Mouse (Mus musculus) layer of hippocampus, adult 2 months (tissue): Measurements from ENCODE around the gene Krt6b. TPM values are rescaled to one million over a fixed set of nuclear protein-coding genes. Genes with fewer than 3 reads are reported as not detected.

Source experiments
- DNase-seq, 2 experiments: peaks; one replicate each; pipeline ENCODE4 v3.0.0; 2022; ENCODE audit warnings: low spot score in 2 of 2
- H3K27ac ChIP-seq: fragments of 200-600 bp; 2 replicates; pipeline ENCODE4 v1.8.1; 2022
- H3K4me3 ChIP-seq: fragments of 200-600 bp; 2 replicates; pipeline ENCODE4 v1.8.1; 2022; ENCODE audit warnings: mild to moderate bottlenecking
- CTCF ChIP-seq: fragments of 200-600 bp; conservative IDR thresholded peaks from 2 replicates; pipeline ENCODE4 v1.8.1; 2022; ENCODE audit warnings: antibody characterized with exemption, mild to moderate bottlenecking, moderate library complexity
- microRNA-seq, 2 experiments: library from miRNA; unstranded; fragments of <30 nt; microRNA quantifications; one replicate each; pipeline ENCODE4 v1.2.0; 2021
- total RNA-seq, 2 experiments: library from RNA; stranded (reverse); gene quantifications; 2 replicates each; pipeline ENCODE4 v1.2.3; 2021

Gene Krt6b
- total RNA-seq, 2 experiments from 2014 or later, result not detected

DNA sequence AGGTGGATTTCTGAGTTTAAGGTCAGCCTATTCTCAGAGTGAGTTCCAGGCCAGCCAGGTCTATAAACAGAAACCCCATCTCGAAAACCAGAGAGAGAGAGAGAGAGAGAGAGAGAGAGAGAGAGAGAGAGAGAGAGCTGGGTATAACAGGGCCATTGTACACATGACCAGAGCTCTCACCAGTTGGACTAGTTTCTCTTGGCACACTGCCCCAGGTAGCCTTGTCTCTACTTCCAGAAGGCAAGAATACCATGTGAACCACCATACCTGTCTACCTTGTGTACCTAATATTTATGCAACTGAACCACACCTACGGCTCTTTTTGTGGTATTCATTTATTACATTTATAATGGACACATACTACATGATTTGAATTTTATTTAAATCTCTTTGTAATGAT lies 8.1 kb upstream of the Krt6b start:
- TF ChIP-seq CTCF, result no peak
- no peak for DNase-seq
- Histone ChIP-seq H3K27ac (no peak overlapping the region), H3K4me3 (no peak overlapping the region)

DNA sequence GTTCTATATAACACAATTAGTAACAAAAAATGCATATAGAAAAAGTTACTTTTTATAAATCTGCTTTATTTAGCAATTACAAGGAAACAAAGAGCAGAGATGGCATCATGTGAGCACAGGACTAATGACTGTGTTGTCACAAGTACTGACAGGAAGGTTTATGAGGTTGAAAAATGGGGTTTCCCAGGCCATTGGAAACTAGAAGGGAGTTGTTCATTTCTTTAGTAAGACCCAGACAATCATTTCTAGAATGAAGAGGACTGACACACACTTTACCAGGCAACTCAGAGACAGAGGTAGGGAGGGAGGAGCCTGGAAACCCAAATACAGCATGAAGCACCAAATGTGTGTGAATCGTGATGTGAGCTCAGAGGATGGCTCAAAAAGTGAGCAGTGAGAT lies 4.1 kb downstream of the Krt6b start:
- Histone ChIP-seq H3K27ac (no peak overlapping the region), H3K4me3 (no peak overlapping the region)
- no peak for TF ChIP-seq CTCF
- DNase-seq, result no peak

DNA sequence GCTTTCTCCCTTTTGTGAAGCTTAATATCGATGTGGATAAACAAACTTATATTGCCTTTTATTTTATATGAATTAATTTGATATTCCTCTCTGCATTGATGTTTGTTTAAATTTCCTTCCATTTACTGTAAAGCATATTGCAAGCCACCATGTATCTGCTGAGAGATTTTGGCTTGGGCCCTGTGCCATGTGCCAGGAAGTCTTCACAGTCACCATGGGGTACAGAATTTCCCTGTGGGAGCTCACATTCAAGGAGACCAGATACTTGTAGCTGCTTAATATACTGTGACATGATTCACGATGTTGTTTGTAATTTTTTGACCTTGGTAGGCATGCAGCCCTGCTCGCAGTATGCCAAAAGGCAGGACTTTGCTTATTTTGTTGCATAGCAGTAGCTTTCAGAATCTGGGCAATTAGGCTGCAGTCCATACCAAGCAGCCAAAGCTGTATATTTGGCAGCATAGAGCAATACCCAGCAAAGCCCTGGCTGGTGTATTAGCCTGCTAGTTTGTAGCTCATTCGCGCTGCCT lies 27.3 kb downstream of the Krt6b start:
- no peak for TF ChIP-seq CTCF

DNA sequence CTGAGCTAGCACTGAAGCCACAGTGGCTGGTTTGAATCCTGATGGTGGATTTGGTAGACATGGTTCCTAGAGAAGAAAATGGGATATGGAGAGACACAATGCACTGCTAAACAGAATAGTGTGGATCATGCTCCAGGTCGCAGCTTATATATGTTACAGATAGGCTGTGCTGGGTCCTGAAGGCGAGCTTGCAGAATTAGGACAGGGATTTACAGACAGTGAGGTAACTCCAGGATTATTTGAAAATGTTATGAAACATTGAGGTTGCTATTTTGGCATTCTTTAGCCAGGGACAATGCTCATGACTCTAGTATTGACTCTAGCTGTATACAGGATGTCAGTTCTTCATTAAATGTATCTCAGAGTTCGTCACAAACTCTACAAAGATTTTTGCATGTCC lies 32.8 kb downstream of the Krt6b start, which contains the start of gene Gm5478:
Gene Gm5478 (minus strand): TSS at position 101 of the 400 bp plus-strand sequence.
- H3K27ac ChIP-seq, result no peak within 1 kb of the TSS
- DNase-seq, result no peak
- H3K4me3 ChIP-seq, result no peak within 1 kb of the TSS
- TF ChIP-seq CTCF, result no peak

More for the DNA sequence above, 27.3 kb downstream of the Krt6b start:
- no peak for DNase-seq
- no peak overlapping the region for H3K4me3 ChIP-seq
- no peak overlapping the region for H3K27ac ChIP-seq

DNA sequence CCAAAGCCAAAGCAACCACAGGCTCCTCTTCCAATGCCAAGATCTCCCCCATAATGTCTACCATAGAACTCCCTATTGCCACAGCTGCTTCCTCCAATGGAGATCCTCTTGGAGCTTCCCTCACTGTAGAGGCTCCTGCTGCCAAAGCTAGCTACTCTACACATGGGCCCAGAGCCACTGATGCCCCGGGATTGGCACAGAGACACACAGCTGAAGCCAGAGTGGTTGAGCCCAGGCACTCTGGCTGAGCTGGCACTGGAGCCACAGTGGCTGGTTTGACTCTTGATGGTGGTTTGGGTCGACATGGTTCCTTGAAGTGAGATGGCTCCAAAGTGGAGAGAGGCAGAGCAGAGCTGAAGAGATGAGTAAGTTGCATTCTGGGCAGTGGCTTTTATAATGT lies 52.2 kb downstream of the Krt6b start, which contains the start of gene Gm5414:
Gene Gm5414 (minus strand): TSS at position 305 of the 400 bp plus-strand sequence.
- no peak for TF ChIP-seq CTCF
- no peak for DNase-seq
- H3K4me3 ChIP-seq, result no peak within 1 kb of the TSS
- H3K27ac ChIP-seq, result no peak within 1 kb of the TSS

Small RNA genes within 50 kb of the gene (microRNA-seq; reads per million reads assigned to microRNA genes)
- gene Gm44323, result 0 reads per million in 2 experiments
- gene Gm44342, result 0 reads per million in 2 experiments
- 0 reads per million in 2 experiments for gene Gm44383
- 0 reads per million in 2 experiments for gene Gm44479

Other genes with a start within 250 kb of the Krt6b start
- under 1 TPM; 0.46 to 0.69 TPM for gene Krt87, start 241.5 kb downstream of the Krt6b start, total RNA-seq
- gene Krt88, start 232.5 kb downstream of the Krt6b start, total RNA-seq, result not detected
- gene Krt81, start 216.5 kb downstream of the Krt6b start, total RNA-seq, result not detected
- not detected for gene Krt86, start 206.8 kb downstream of the Krt6b start, total RNA-seq
- not detected for gene Krt83, start 188.8 kb downstream of the Krt6b start, total RNA-seq
- not detected for gene Gm49425, start 163.0 kb downstream of the Krt6b start, total RNA-seq
- gene Krt84, start 147.5 kb downstream of the Krt6b start, total RNA-seq, result not detected
- not detected for gene Krt82, start 129.6 kb downstream of the Krt6b start, total RNA-seq
- not detected for gene Krt90, start 117.3 kb downstream of the Krt6b start, total RNA-seq
- not detected for gene Krt75, start 106.4 kb downstream of the Krt6b start, total RNA-seq
- not detected for gene Gm5414, start 52.1 kb downstream of the Krt6b start, total RNA-seq
- gene Gm5478, start 32.9 kb downstream of the Krt6b start, total RNA-seq, result not detected
- not detected for gene Krt6a, start 14.0 kb upstream of the Krt6b start, total RNA-seq
- under 1 TPM; 0.15 to 0.47 TPM for gene Krt5, start 32.6 kb upstream of the Krt6b start, total RNA-seq
- not detected for gene Krt71, start 62.8 kb upstream of the Krt6b start, total RNA-seq
- gene Krt72, start 106.2 kb upstream of the Krt6b start, total RNA-seq, result not detected
- gene Krt73, start 122.1 kb upstream of the Krt6b start, total RNA-seq, result 1 to 10 TPM; 6.3 to 8.0 TPM
- 1 to 10 TPM; 7.0 to 8.0 TPM for gene Krt2, start 137.9 kb upstream of the Krt6b start, total RNA-seq
- gene Krt1, start 170.5 kb upstream of the Krt6b start, total RNA-seq, result 1 to 10 TPM; 1.6 to 3.9 TPM
- 10 to 100 TPM; 13.3 to 16.2 TPM for gene Krt77, start 189.4 kb upstream of the Krt6b start, total RNA-seq
- gene Krt76, start 212.6 kb upstream of the Krt6b start, total RNA-seq, result not detected
- not detected for gene Krt4, start 244.4 kb upstream of the Krt6b start, total RNA-seq